Mouse (Mus musculus): ENCODE data around the gene Fancb. TPM values are rescaled to one million over a fixed set of nuclear protein-coding genes. Genes with fewer than 3 reads are reported as not detected.

The Fancb gene
- polyA plus RNA-seq (2016; fragmentation: Nextera tagmentation; extraction: Ambion mirVana), result 7.1 and 8.1 TPM in 2 replicates

DNA sequence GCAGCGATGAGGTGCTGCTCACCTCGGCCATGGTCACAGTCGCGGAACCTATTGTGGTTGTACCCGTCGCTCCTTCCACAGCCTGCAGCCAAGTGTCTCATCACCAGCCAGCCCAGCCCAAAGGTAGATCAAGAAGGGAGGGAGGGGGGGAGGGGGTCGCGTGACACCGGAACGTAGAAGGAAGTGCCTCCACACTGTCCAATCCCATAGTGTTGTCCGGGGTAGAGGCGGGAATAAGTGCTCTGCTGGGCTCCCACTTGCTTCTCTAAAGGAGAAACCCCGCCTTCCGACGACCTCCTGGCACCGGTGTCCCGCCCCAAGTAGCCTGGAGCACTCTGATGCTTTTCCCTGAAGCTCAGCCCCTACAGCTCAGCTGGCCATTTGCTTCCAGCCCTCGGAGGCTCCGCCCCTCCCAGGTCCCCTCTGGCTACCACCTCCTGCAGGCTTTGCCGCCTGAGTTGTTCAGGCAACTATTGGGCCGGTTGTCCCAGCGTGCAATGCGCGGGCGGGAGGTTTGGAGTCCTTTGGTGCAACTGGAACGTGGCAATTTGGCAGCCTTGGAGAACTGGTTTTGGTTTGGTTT, at the start of gene Fancb, which contains the start of gene Mospd2:
Fancb (plus strand) TSS at position 400 of the 583 bp plus-strand sequence.
Mospd2 (minus strand) TSS at position 183 of the 583 bp plus-strand sequence.
- Histone ChIP-seq H3K4me3 (peak within 1 kb of the TSS; percentile 72), H3K4me1 (replicated peaks) (0 out of 2 replicates have a peak, but pooled peaks cover 4% of the 10 kb centered on the region), H3K27ac (ENCODE audit: poor library complexity, severe bottlenecking) (no peak within 1 kb of the TSS), H3K27me3 (replicated peaks) (no peaks in the 10 kb centered on the region), H3K9ac (peak within 1 kb of the TSS; percentile 74), H3K4me2 (peak within 1 kb of the TSS; percentile 71), H3K9me3 (replicated peaks) (no peaks in the 10 kb centered on the region), H3K36me3 (no peaks in the 10 kb centered on the region)
- ATAC-seq (ENCODE audit: insufficient number of reproducible peaks, low FRiP score), result peak; percentile 100
- 9% methylated on average over 26 of the region's 26 CpGs for whole genome bisulfite sequencing

DNA sequence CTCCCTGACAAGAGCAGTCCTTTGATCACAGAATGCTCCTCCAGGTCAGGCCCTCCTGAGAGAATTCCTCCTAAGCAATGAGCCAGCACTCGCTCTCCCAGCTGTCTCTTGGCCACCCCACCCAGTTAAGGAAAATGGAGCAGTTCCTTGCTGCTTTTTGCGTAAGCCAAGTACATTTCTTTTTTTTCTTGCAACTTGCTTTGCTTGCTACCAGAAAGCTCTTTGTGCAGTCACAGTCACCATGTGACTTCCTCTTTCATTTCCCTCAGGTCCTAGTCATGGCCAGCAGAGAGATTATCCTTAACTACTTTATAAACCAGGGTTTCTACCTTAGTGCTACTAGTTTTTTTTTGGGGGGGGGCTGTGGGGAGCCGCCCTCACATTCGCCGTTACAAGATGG, 38.9 kb upstream of the Fancb start:
- Histone ChIP-seq H3K27me3 (replicated peaks) (no peaks in the 10 kb centered on the region), H3K4me1 (replicated peaks) (no peaks in the 10 kb centered on the region), H3K4me2 (no peak overlapping the region), H3K9ac (no peak overlapping the region), H3K9me3 (replicated peaks) (0 out of 2 replicates have a peak, but pooled peaks cover 4% of the 10 kb centered on the region), H3K4me3 (no peak overlapping the region), H3K36me3 (peaks cover 20% of the 10 kb centered on the region), H3K27ac (ENCODE audit: poor library complexity, severe bottlenecking) (no peak overlapping the region)
- ATAC-seq (ENCODE audit: insufficient number of reproducible peaks, low FRiP score), result no peak
- WGBS, result 91% methylated on average over 5 of the region's 5 CpGs

DNA sequence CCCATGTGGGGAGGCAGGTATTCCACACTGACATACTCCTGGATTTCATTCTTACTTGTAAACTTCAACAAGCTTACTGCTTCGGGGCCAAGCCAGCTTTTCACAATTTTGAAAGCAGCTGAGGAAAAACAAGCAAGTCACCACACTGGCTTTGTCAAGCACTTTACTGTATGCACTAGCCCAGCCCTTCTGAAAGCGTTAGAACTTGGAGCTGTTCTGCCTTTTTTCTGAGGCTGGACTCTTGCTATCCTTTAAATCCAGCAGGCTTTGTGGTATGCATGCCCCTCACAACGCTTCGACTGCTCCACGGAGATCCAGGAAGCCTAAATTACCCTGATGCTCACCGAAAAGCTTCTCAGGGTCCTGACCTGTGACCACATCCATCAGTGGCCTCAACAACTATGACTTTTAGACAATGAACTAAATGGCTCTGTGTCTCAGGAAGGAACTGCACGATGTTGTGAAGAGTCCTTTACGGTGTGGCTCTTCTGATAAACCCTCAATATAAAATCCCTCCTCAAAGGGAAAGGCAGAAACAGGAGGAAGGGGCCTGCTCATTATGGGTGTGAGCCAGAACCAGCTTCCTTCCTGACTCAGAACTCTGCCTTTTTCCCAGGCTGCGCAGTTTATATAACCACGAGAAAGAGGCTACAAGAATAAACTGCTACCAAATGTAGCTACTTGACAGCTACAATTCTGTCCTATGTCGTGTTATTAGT, 28.4 kb upstream of the Fancb start:
- Histone ChIP-seq H3K4me2 (no peak overlapping the region), H3K27ac (ENCODE audit: poor library complexity, severe bottlenecking) (peak overlapping the region; percentile 33; the same call in 1 of the 2 replicates), H3K4me1 (replicated peaks) (no peaks in the 10 kb centered on the region), H3K4me3 (no peak overlapping the region), H3K9me3 (replicated peaks) (no peaks in the 10 kb centered on the region), H3K27me3 (replicated peaks) (no peaks in the 10 kb centered on the region), H3K36me3 (peaks cover 5% of the 10 kb centered on the region; the same call in 1 of the 2 replicates), H3K9ac (no peak overlapping the region)
- WGBS, result 68% methylated on average over 11 of the region's 11 CpGs
- ATAC-seq (ENCODE audit: insufficient number of reproducible peaks, low FRiP score), result peak; percentile 63; the same call in 1 of the 2 replicates

DNA sequence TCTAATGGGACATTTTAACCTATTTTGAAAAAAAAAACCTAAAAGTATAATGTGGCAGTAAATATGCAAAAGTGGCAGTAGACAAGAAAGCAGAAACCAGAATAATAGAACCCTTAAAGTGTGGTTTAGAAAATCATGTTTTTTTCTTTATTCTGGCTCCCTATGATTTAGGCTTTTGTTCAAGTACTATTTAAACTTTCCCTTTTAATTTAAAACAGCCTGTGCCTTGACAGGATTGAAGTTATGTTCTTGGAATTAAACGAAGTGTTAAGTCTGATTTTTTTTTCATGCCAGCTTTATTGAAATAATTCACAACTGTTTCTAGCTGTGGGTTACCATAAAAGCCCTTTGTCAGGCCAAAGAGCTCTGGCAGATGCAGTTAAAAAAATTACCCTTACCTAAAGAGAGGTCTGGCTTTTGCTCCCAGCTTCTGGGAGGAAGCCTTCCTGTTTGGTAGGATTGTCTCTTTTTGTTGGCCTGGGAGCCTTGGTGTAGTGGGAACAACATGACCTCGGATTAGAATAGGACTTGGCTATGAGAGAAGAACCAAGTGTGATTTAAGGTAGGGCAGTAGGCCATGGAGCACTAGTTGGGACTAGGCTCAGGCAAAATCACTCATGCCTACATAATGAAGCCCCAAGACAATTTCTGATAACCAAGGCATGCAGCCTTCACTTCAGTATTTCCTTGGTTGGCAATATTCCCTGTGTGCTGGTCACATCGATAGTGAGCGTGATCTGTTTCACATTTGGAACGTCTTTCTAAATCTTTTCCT, 27.6 kb upstream of the Fancb start:
- no peak overlapping the region for H3K27ac ChIP-seq (ENCODE audit: poor library complexity, severe bottlenecking)
- H3K4me3 ChIP-seq, result no peak overlapping the region
- H3K9me3 ChIP-seq (replicated peaks), result no peaks in the 10 kb centered on the region
- no peaks in the 10 kb centered on the region for H3K4me1 ChIP-seq (replicated peaks)
- H3K9ac ChIP-seq, result no peak overlapping the region
- no peaks in the 10 kb centered on the region for H3K27me3 ChIP-seq (replicated peaks)
- no peak for ATAC-seq (ENCODE audit: insufficient number of reproducible peaks, low FRiP score)
- no peak overlapping the region for H3K4me2 ChIP-seq
- peaks cover 5% of the 10 kb centered on the region; the same call in 1 of the 2 replicates for H3K36me3 ChIP-seq
- 74% methylated on average over 5 of the region's 5 CpGs for WGBS

DNA sequence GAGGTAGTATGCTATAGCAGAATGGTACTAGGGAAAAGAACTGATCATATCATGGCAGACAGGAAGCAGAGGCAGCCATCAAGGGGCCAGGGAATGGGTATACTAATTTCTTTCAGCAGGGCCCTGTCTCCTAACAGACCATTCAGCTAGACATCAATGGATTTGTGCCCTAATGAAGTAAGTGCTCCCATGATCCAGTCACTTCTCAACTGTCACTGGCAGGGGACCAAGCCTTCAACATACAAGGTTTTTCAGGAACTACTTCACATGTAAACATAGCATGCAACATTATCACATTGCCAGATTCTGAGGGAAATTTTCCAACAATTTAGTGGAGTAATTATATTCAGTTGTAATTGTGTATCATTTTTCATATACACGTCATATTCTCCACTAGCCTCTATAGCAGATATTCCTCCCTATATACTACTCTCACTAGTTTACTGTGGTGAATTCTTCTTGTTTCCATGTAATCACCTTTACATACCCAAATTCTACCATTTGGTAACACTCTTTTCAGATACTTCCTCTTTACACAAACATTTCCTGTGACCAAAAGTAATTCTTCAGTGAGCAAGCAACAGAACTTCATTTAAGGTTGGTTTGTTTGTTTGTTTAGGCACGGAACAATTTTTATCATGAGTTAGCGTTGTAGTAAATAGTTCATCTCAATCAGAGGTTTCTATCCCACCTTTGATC, 14.5 kb upstream of the Fancb start:
- no peak for ATAC-seq (ENCODE audit: insufficient number of reproducible peaks, low FRiP score)

DNA sequence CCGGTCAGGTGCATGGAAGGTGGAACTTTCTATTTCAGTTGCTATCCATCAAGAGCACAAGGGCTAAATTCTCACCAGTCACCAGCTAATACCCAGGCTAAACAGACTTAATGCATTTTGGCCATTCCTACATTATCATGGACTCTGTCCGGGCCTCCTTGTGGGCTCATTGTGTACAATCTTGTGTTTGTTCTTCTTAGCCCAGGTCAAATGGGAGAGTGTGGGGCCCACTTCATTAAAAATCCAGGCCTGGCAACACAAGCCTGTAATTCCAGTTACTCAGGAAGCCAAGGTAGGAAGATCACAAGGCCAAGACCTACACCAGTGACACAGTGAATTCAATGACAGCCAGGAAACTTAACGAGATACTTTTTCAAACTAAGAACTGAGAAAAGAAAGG, 9.2 kb upstream of the Fancb start:
- Histone ChIP-seq H3K36me3 (no peaks in the 10 kb centered on the region), H3K4me3 (no peak overlapping the region), H3K4me2 (no peak overlapping the region), H3K9me3 (replicated peaks) (no peaks in the 10 kb centered on the region), H3K9ac (no peak overlapping the region), H3K27ac (ENCODE audit: poor library complexity, severe bottlenecking) (no peak overlapping the region), H3K4me1 (replicated peaks) (no peaks in the 10 kb centered on the region), H3K27me3 (replicated peaks) (no peaks in the 10 kb centered on the region)
- no peak for ATAC-seq (ENCODE audit: insufficient number of reproducible peaks, low FRiP score)
- WGBS, result 81% methylated on average over 3 of the region's 3 CpGs

More for the DNA sequence above, 14.5 kb upstream of the Fancb start:
- H3K36me3 ChIP-seq, result 0 out of 2 replicates have a peak, but pooled peaks cover 4% of the 10 kb centered on the region
- H3K27ac ChIP-seq (ENCODE audit: poor library complexity, severe bottlenecking), result no peak overlapping the region
- no peaks in the 10 kb centered on the region for H3K4me1 ChIP-seq (replicated peaks)
- H3K27me3 ChIP-seq (replicated peaks), result no peaks in the 10 kb centered on the region
- no peak overlapping the region for H3K4me2 ChIP-seq
- WGBS, result 77% methylated on average over 3 of the region's 3 CpGs
- H3K4me3 ChIP-seq, result no peak overlapping the region
- no peaks in the 10 kb centered on the region for H3K9me3 ChIP-seq (replicated peaks)
- no peak overlapping the region for H3K9ac ChIP-seq

DNA sequence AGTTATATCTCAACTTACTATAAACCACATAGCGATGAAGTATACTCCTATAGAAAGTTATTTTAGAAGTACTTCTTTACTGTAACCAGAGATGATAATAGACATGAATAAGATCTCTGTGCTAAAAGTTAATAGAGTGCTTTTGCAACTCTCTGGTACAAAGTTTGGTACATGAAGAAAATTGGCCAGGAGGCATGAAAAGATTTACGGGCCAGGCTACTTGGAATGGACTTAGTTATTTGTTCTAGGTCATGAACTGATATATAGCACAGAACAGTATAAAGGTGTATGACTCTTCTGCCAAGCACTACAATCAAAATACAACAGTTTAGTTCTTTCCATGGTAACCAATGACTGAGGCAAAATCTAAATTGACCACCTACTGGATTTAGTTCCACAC, 1.5 kb upstream of the Fancb start:
- no peak overlapping the region for H3K4me3 ChIP-seq
- 0 out of 2 replicates have a peak, but pooled peaks cover 4% of the 10 kb centered on the region for H3K4me1 ChIP-seq (replicated peaks)
- no peak overlapping the region for H3K9ac ChIP-seq
- WGBS, result 85% methylated on average over 2 of the region's 2 CpGs
- H3K36me3 ChIP-seq, result no peaks in the 10 kb centered on the region
- no peaks in the 10 kb centered on the region for H3K27me3 ChIP-seq (replicated peaks)
- ATAC-seq (ENCODE audit: insufficient number of reproducible peaks, low FRiP score), result no peak
- no peaks in the 10 kb centered on the region for H3K9me3 ChIP-seq (replicated peaks)
- H3K27ac ChIP-seq (ENCODE audit: poor library complexity, severe bottlenecking), result no peak overlapping the region
- no peak overlapping the region for H3K4me2 ChIP-seq

DNA sequence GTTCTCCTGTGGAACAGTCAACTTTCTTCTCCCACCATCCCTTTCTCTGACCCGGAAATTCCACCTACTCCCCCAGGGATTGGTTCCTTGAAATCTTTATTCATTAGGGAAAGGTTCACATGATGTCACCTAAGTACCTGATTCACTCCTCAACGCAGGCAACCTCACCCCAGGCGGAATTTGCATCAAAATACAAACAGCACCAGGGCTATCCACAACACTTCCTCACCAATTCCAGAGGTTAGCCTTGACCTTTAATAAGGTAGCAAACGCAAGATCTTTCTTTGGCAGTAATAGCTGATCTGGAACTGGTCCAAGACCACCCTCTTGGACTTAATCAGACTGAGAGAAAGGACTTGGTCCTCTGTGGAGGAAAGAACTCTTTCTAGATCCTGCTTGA, 22.7 kb downstream of the Fancb start:
- ATAC-seq (ENCODE audit: insufficient number of reproducible peaks, low FRiP score), result no peak
- Histone ChIP-seq H3K4me2 (no peak overlapping the region), H3K27ac (ENCODE audit: poor library complexity, severe bottlenecking) (no peak overlapping the region), H3K27me3 (replicated peaks) (no peaks in the 10 kb centered on the region), H3K9ac (no peak overlapping the region), H3K9me3 (replicated peaks) (no peaks in the 10 kb centered on the region), H3K36me3 (no peaks in the 10 kb centered on the region), H3K4me3 (no peak overlapping the region), H3K4me1 (replicated peaks) (no peaks in the 10 kb centered on the region)
- WGBS, result 23% methylated on average over 4 of the region's 4 CpGs

DNA sequence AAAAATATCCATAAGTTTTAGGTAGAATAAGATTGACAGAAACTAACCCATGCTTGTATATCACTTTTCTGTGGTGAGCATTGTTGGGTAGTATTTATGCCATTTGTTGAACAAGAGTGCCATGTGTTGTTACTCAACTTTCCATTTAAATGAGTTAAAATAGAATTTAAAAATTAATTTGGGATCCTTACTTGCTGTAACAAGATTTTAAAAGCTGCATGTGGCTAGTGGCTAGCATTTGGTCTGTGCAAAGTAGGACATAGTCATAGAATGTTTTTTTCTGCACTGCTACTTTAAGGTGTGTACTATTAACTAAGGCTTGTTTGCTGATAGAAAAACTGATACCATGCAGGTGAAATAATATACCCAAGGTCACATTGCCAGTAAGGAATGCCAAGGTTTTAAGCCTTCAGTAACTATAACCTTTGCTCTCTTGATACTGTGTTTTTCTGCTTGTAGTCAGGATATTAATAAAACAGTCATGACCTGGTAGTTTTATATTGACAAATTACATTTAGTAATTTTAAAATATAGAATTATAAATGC, 24.5 kb downstream of the Fancb start, which contains the start of gene Gm17604:
Gm17604 (minus strand) TSS at position 51 of the 546 bp plus-strand sequence.
- Histone ChIP-seq H3K4me3 (no peak within 1 kb of the TSS), H3K4me1 (replicated peaks) (no peaks in the 10 kb centered on the region), H3K9me3 (replicated peaks) (no peaks in the 10 kb centered on the region), H3K27ac (ENCODE audit: poor library complexity, severe bottlenecking) (no peak within 1 kb of the TSS), H3K4me2 (no peak within 1 kb of the TSS), H3K27me3 (replicated peaks) (no peaks in the 10 kb centered on the region), H3K36me3 (no peaks in the 10 kb centered on the region), H3K9ac (no peak within 1 kb of the TSS)
- ATAC-seq (ENCODE audit: insufficient number of reproducible peaks, low FRiP score), result no peak
